Mouse (Mus musculus): ENCODE measurements around the gene Gm5916. TPM values are rescaled to one million over a fixed set of nuclear protein-coding genes. Genes with fewer than 3 reads are reported as not detected.

Gene Gm5916
- polyA plus RNA-seq (2014; fragmentation: Nextera tagmentation; extraction: Ambion mirVana): not detected in 2 replicates

DNA sequence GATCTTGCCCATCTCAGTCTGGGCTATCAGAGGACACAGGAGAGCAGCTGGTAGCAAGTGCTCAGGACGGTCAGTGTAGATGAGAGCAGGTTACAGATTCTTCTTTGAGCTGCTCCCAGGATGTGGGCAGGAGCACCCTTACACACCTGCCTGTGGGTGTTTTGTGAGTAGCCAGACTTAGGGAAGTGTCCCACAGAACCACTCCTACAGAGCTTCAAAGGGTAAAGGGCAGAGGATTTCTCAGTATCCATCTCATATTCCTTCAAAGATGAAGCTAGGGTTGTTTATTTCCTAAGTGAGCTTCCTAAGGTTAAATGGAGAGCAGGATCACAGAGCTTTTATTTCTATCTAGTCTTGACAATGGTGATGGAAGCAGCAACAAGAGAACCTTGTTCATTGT, at the start of gene Gm5916:
Gm5916 (minus strand) TSS at position 101 of the 400 bp plus-strand sequence.
- Histone ChIP-seq H3K9ac (ENCODE audit: low read depth, low read length) (no peak within 1 kb of the TSS), H3K4me1 (ENCODE audit: control insufficient read depth, insufficient read depth, low read length) (no peaks in the 10 kb centered on the region), H3K9me3 (ENCODE audit: control insufficient read depth, low read length) (no peaks in the 10 kb centered on the region), H3K4me2 (ENCODE audit: low read depth, low read length) (no peak within 1 kb of the TSS), H3K27ac (replicated peaks; ENCODE audit: low read depth, low read length) (no peak within 1 kb of the TSS), H3K36me3 (ENCODE audit: control insufficient read depth, insufficient read depth, low read length) (no peaks in the 10 kb centered on the region), H3K27me3 (replicated peaks; ENCODE audit: control insufficient read depth, insufficient read depth, low read length) (no peaks in the 10 kb centered on the region), H3K4me3 (ENCODE audit: low read depth, low read length) (no peak within 1 kb of the TSS)
- ATAC-seq (ENCODE audit: low read depth) (no peak), DNase-seq (ENCODE audit: low spot score) (no peak)
- WGBS: 68% methylated on average over 1 of the region's 1 CpGs

Other genes with a start within 250 kb of the Gm5916 start
- not detected in 2 replicates for gene 9230113P08Rik, start 220.4 kb downstream of the Gm5916 start, polyA plus RNA-seq (2014; fragmentation: Nextera tagmentation; extraction: Ambion mirVana)